Mouse (Mus musculus): ENCODE results near the gene Rem2. TPM values are rescaled to one million over a fixed set of nuclear protein-coding genes. Genes with fewer than 3 reads are reported as not detected.

Gene Rem2
- polyA plus RNA-seq, 1 experiment: 0.22 TPM

- Histone ChIP-seq H3K36me3 (ENCODE audit: control insufficient read depth, insufficient read depth, low read length) (no peaks in the 10 kb centered on the region), H3K4me3 (ENCODE audit: extremely low read depth, insufficient read depth, insufficient read length) (no peak overlapping the region), H3K27ac (ENCODE audit: insufficient read depth, low read length) (0 out of 2 replicates have a peak overlapping the region, but pooled peaks have one; percentile 6), H3K4me1 (ENCODE audit: control insufficient read depth, insufficient read depth, insufficient read length) (peaks cover 4% of the 10 kb centered on the region), H3K27me3 (ENCODE audit: control insufficient read depth, insufficient read depth, low read length) (peaks cover 8% of the 10 kb centered on the region; the same call in 1 of the 2 replicates)
- 75% methylated on average over 18 of the region's 18 CpGs for WGBS
- TF ChIP-seq POLR2A (IDR thresholded peaks at IDR 0.05; ENCODE audit: low read depth, low read length) (no peak), CTCF (IDR thresholded peaks at IDR 0.05; ENCODE audit: extremely low read depth, insufficient read depth, insufficient read length, insufficient replicate concordance) (no peak)
- DNase-seq (ENCODE audit: low read depth in 1 of 2, low spot score in 2 of 2): no peak
Observed at GRCm38 (mm10) chr14:54430406-54431145, 45.3 kb upstream of the Rem2 start.

DNA sequence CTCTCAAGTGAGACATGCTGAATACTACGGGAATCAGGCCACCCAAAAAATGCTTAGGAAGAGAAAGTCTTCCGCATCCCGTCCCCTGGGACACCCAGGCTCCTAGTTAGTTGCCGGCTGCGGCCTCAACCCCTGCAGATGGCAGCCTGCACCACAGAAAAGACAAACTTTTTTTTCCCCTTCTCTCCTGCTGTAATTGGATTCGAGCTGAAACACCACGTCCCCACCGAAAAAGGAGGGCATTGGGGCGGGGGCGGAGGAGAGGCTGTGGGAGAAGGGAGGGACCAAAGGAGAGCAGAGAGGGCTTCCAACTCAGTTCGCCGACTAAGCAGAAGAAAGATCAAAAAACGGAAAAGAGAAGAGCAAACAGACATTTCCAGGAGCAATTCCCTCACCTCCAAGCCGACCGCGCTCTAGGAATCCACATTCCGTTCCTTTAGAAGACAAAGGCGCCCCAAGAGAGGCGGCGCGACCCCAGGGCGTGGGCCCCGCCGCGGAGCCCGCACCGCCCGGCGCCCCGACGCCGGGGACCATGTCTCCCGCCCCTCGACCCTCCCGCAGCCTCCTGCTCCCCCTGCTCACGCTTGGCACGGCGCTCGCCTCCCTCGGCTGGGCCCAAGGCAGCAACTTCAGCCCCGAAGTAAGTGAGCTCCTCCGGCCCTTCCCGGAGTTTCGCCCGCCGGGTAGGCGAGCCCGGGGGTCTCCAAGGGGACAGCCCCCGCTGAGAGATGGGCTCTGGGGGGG is 44.4 kb upstream of the Rem2 start, which contains the start of gene Mmp14:
Mmp14 (plus strand) TSS at position 279 of the 744 bp plus-strand sequence.
- 4% methylated on average over 49 of the region's 49 CpGs for WGBS
- no peak for DNase-seq (ENCODE audit: low read depth in 1 of 2, low spot score in 2 of 2)

DNA sequence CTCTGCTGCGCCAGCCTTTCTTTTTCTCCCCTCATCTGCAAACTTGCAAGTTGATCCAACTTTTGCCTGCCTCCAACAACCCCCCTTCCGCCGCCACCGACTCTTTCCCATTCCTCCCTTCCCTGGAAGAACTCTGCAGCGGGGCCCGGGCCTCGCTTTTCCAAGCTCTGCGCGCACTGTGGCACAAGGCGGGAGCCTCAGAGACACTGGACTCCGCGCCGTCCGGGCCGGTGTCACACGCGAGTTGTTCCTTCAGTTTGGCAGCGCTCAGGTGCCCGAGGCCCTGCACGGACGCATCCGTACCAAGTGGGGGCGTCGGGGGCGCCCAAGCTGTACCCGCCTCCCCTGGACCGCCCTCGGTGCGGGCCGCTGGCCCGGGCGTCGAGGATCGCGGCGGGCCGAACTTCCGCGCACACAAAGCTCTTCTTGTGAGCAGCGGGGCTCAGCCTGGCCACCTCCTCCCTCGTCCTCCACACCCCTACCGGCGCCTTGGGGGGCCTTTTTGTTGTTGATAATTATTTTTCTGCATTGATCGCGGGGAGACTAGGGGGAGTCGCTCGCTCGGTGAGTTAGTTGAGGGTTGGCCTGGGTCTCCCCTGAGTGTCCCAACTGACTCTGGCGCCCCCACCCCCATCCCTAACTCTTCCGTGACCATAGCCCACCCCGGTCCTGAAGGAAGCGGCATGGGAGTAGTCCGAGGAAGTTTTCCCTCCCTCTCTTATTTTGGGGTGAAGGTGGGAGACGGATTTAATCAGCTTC is 43.6 kb upstream of the Rem2 start:
- TF ChIP-seq POLR2A (IDR thresholded peaks at IDR 0.05; ENCODE audit: low read depth, low read length) (no peak), CTCF (IDR thresholded peaks at IDR 0.05; ENCODE audit: extremely low read depth, insufficient read depth, insufficient read length, insufficient replicate concordance) (no peak)
- peak overlapping the region; percentile 32 for H3K27ac ChIP-seq (ENCODE audit: insufficient read depth, low read length)
- WGBS: 19% methylated on average over 54 of the region's 54 CpGs
- peak overlapping the region; percentile 56 for H3K4me3 ChIP-seq (ENCODE audit: extremely low read depth, insufficient read depth, insufficient read length)
- no peak for DNase-seq (ENCODE audit: low read depth in 1 of 2, low spot score in 2 of 2)
- no peaks in the 10 kb centered on the region for H3K36me3 ChIP-seq (ENCODE audit: control insufficient read depth, insufficient read depth, low read length)
- peaks cover 4% of the 10 kb centered on the region for H3K4me1 ChIP-seq (ENCODE audit: control insufficient read depth, insufficient read depth, insufficient read length)
- H3K27me3 ChIP-seq (ENCODE audit: control insufficient read depth, insufficient read depth, low read length): peaks cover 8% of the 10 kb centered on the region; the same call in 1 of the 2 replicates

More for the DNA sequence above, 44.4 kb upstream of the Rem2 start, which contains the start of gene Mmp14:
- Histone ChIP-seq H3K4me1 (ENCODE audit: control insufficient read depth, insufficient read depth, insufficient read length) (peaks cover 4% of the 10 kb centered on the region), H3K4me3 (ENCODE audit: extremely low read depth, insufficient read depth, insufficient read length) (peak within 1 kb of the TSS; percentile 56), H3K36me3 (ENCODE audit: control insufficient read depth, insufficient read depth, low read length) (no peaks in the 10 kb centered on the region), H3K27me3 (ENCODE audit: control insufficient read depth, insufficient read depth, low read length) (peaks cover 8% of the 10 kb centered on the region; the same call in 1 of the 2 replicates), H3K27ac (ENCODE audit: insufficient read depth, low read length) (peak within 1 kb of the TSS; percentile 32)
- TF ChIP-seq CTCF (IDR thresholded peaks at IDR 0.05; ENCODE audit: extremely low read depth, insufficient read depth, insufficient read length, insufficient replicate concordance): no peak
- TF ChIP-seq POLR2A (IDR thresholded peaks at IDR 0.05; ENCODE audit: low read depth, low read length): no peak

GRCm38 (mm10) chr14:54432837-54433830 is 42.8 kb upstream of the Rem2 start:
- 59% methylated on average over 17 of the region's 17 CpGs for WGBS
- peak overlapping the region; percentile 17; the same call in 1 of the 2 replicates for H3K27ac ChIP-seq (ENCODE audit: insufficient read depth, low read length)
- no peaks in the 10 kb centered on the region for H3K36me3 ChIP-seq (ENCODE audit: control insufficient read depth, insufficient read depth, low read length)
- H3K27me3 ChIP-seq (ENCODE audit: control insufficient read depth, insufficient read depth, low read length): peaks cover 8% of the 10 kb centered on the region; the same call in 1 of the 2 replicates
- peaks cover 4% of the 10 kb centered on the region for H3K4me1 ChIP-seq (ENCODE audit: control insufficient read depth, insufficient read depth, insufficient read length)
- TF ChIP-seq CTCF (IDR thresholded peaks at IDR 0.05; ENCODE audit: extremely low read depth, insufficient read depth, insufficient read length, insufficient replicate concordance) (no peak), POLR2A (IDR thresholded peaks at IDR 0.05; ENCODE audit: low read depth, low read length) (no peak)
- no peak for DNase-seq (ENCODE audit: low read depth in 1 of 2, low spot score in 2 of 2)
- peak overlapping the region; percentile 56; the same call in 1 of the 2 replicates for H3K4me3 ChIP-seq (ENCODE audit: extremely low read depth, insufficient read depth, insufficient read length)

GRCm38 (mm10) chr14:54433941-54434531 is 41.9 kb upstream of the Rem2 start:
- no peak for DNase-seq (ENCODE audit: low read depth in 1 of 2, low spot score in 2 of 2)
- peak overlapping the region; percentile 3; the same call in 1 of the 2 replicates for H3K4me3 ChIP-seq (ENCODE audit: extremely low read depth, insufficient read depth, insufficient read length)
- 76% methylated on average over 12 of the region's 12 CpGs for WGBS
- H3K4me1 ChIP-seq (ENCODE audit: control insufficient read depth, insufficient read depth, insufficient read length): peaks cover 4% of the 10 kb centered on the region
- no peak for TF ChIP-seq CTCF (IDR thresholded peaks at IDR 0.05; ENCODE audit: extremely low read depth, insufficient read depth, insufficient read length, insufficient replicate concordance)
- TF ChIP-seq POLR2A (IDR thresholded peaks at IDR 0.05; ENCODE audit: low read depth, low read length): no peak
- no peaks in the 10 kb centered on the region for H3K36me3 ChIP-seq (ENCODE audit: control insufficient read depth, insufficient read depth, low read length)
- peak overlapping the region; percentile 1; the same call in 1 of the 2 replicates for H3K27ac ChIP-seq (ENCODE audit: insufficient read depth, low read length)
- peaks cover 8% of the 10 kb centered on the region; the same call in 1 of the 2 replicates for H3K27me3 ChIP-seq (ENCODE audit: control insufficient read depth, insufficient read depth, low read length)
